Mouse (Mus musculus): ENCODE data around the gene Tmed5. TPM values are rescaled to one million over a fixed set of nuclear protein-coding genes. Genes with fewer than 3 reads are reported as not detected.

Tmed5 gene
- total RNA-seq, 2 experiments from 2014 or later, result 26.7 to 34.9 TPM

DNA sequence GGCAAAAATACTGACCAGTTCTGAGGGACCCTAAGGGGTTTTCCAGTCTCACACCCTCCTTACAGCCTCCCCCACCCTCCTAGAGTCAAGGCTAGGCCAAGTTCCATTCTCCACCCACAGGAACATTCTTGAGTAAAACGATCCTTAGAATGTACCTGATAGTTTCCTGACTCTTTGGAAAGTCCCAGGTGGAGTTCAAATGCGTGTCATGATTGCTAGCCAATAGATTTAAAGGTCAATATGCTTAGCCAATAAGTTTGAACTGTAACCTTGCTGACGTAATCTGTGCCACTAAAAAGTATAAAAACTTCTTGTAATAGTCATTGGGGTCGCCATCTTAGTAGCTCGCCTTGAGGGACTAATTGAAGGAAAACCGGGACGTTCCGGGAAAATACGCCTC is 72.0 kb downstream of the Tmed5 start:
- no peak for DNase-seq
- intact Hi-C loops (cut with DNase I), result loop anchor here (10.0 kb wide), 2 partner anchors 204 to 604 kb away; partner anchors contain the start of genes Dgkq, Dr1 and Idua

Other genes with a start within 250 kb of the Tmed5 start
- 10 to 100 TPM; 29.9 to 37.3 TPM for gene Rpl5, start 232.1 kb downstream of the Tmed5 start, total RNA-seq (2021)
- 1 to 10 TPM; 8.2 to 8.9 TPM for gene Fam69a, start 145.5 kb downstream of the Tmed5 start, total RNA-seq (2021)
- 10 to 100 TPM; 10.8 to 13.8 TPM for gene Mtf2, start 66.9 kb downstream of the Tmed5 start, total RNA-seq (2021)
- under 1 TPM; 0.24 to 0.56 TPM for gene Ccdc18, start 255 bp upstream of the Tmed5 start, total RNA-seq (2021)
- 10 to 100 TPM; 20.0 to 21.1 TPM for gene Dr1, start 136.3 kb upstream of the Tmed5 start, total RNA-seq (2021)
- gene Pigg, start 180.0 kb upstream of the Tmed5 start, total RNA-seq (2021), result 1 to 10 TPM; 10.0 TPM
- under 1 TPM; 0.78 to 0.81 TPM for gene Gm42517, start 235.3 kb upstream of the Tmed5 start, total RNA-seq (2021)

Measured in heart, postnatal 36 days (tissue).